In the genomic region with DNA sequence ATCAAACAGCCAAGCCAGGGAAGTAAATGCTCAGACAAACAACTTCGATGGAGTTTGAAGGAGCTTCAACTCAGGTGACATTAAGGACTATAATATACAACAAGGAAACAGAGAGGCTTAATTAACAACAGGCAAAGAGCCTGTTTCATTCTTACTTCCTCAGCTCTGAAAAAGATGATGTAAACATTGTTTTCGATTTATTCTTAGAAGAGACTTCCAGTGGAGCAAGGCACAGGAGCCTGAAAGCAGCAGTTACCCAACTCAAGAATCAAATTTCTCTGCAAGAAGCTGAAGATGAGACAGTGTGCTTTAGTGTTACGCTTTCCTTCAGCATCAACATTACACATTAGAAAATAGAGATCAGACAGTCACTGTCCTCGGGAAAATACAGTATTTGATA, we compare ENCODE assay signal across 17 mouse cellular contexts.
"Had no signal": no experiment of that assay in that cellular context is flagged by ENCODE, and none has a peak within 500 bp of the region (broad histone marks: within the 10 kb centered on the region; RNA-seq: fewer than 3 reads in every experiment).

No protein-coding gene starts in this region.

- H3K4me1 ChIP-seq: midbrain, embryonic 10.5 days; midbrain, embryonic 12.5 days; neural tube, embryonic 12.5 days had no signal

- DNase-seq: lung, adult 18-20 months; lung, embryonic 14.5 days; lung, postnatal 10 days; lung, postnatal 4 days; midbrain, embryonic 14.5 days; right cerebral cortex, adult 18-20 months; right cerebral cortex, postnatal 25 days; right cerebral cortex, postnatal 4 days; spleen, adult 18-20 months; thymus, adult 18-20 months; thymus, postnatal 25 days; thymus, postnatal 4 days had no signal

- H3K4me3 ChIP-seq: midbrain, embryonic 10.5 days; midbrain, embryonic 12.5 days; neural tube, embryonic 12.5 days had no signal

- ATAC-seq: midbrain, embryonic 16.5 days had no signal

- H3K27ac ChIP-seq: liver, embryonic 14.5 days; midbrain, embryonic 10.5 days; midbrain, embryonic 12.5 days; neural tube, embryonic 12.5 days had no signal

- H3K4me2 ChIP-seq: lung, embryonic 14.5 days; midbrain, embryonic 12.5 days; neural tube, embryonic 12.5 days had no signal

- H3K27me3 ChIP-seq: midbrain, embryonic 12.5 days; neural tube, embryonic 12.5 days had no signal

- H3K9me3 ChIP-seq: midbrain, embryonic 10.5 days; midbrain, embryonic 12.5 days; neural tube, embryonic 12.5 days had no signal

- H3K36me3 ChIP-seq: midbrain, embryonic 10.5 days; midbrain, embryonic 12.5 days; neural tube, embryonic 12.5 days had no signal

- H3K9ac ChIP-seq: liver, embryonic 14.5 days; lung, embryonic 14.5 days; midbrain, embryonic 12.5 days; neural tube, embryonic 12.5 days had no signal
